Mouse (Mus musculus): Measurements from ENCODE around the gene Edn2.

DNA sequence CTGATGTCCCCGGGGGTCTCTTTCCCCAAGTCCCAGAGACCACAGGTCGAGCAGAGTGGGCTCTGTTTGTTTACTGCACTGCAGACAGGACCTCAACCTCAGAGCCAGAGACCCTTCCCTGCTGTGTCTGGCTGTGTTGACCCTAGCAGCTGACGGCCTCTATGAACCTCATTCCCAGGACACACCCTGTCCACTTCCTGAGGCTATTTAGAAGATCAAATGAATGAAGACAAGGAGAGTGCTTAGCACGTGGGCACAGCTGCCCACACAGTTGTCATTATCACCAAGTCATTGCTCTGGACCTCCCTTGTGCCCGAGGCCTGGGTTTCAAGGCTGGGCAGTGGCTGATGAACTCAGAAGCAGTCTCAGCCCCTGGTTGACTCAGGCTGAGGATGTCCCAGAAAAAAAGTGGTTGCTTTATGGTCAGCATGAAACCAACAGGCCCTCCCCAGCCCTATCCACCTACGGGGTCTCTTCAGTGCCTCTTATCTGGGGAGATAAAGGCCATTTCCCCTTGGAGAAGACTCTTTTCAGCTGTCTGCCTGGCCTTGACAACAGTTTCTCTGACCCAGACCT lies 10.6 kb upstream of the Edn2 start:
- TF ChIP-seq CTCF (IDR thresholded peaks at IDR 0.05; ENCODE audit: low read depth) (no peak), EP300 (IDR thresholded peaks at IDR 0.05; ENCODE audit: low read depth) (no peak)

Measured in liver, embryonic 14.5 days (tissue).